11 mouse cellular contexts compared by ENCODE assay signal in the genomic region with DNA sequence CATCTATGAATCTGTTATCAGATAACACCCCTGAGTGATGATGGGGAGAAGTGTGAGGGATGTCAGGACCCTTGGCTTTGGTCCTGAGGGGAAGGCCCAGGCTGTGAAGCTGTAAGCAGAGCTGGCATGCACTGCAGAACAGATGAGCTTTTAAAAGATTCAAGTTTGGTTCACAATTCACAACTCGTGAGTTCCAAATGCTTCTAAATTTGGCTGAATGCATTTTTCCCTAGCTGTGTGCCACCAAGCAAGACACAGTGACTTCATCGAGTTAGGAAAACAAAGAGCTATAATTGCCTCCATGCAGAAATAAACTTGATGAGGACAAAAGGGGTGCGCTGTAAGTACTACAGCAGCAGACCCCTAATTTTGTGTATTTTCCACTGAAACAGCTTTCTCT. TPM values are rescaled to one million over a fixed set of nuclear protein-coding genes. Genes with fewer than 3 reads are reported as not detected.
DNase-seq lines count a peak whose midpoint lies in the region; ATAC-seq lines count a peak whose summit lies in the region.
"Had no signal": no experiment of that assay in that cellular context is flagged by ENCODE, and none has a peak within 500 bp of the region (broad histone marks: within the 10 kb centered on the region; RNA-seq: fewer than 3 reads in every experiment).

No protein-coding gene starts in this region.

- no peaks in the 10 kb centered on the region for H3K9me3 ChIP-seq in forebrain, embryonic 15.5 days
- H3K9me3 ChIP-seq in forebrain, embryonic 12.5 days = no peaks in the 10 kb centered on the region
- no peaks in the 10 kb centered on the region for H3K9me3 ChIP-seq in liver, embryonic 12.5 days (replicated peaks)
- H3K9me3 ChIP-seq: limb, embryonic 13.5 days had no signal

- peak overlapping the region; percentile 59 for H3K27ac ChIP-seq in forebrain, embryonic 15.5 days (replicated peaks)
- H3K27ac ChIP-seq in forebrain, embryonic 12.5 days = no peak overlapping the region
- H3K27ac ChIP-seq in liver, embryonic 12.5 days = no peak overlapping the region
- H3K27ac ChIP-seq: limb, embryonic 13.5 days had no signal

- no peaks in the 10 kb centered on the region for H3K36me3 ChIP-seq in forebrain, embryonic 15.5 days
- no peaks in the 10 kb centered on the region for H3K36me3 ChIP-seq in forebrain, embryonic 12.5 days (replicated peaks)
- H3K36me3 ChIP-seq in liver, embryonic 12.5 days = no peaks in the 10 kb centered on the region
- H3K36me3 ChIP-seq: limb, embryonic 13.5 days had no signal

- DNase-seq in brain, adult 2 months (ENCODE audit: low read depth, low spot score) = peak; percentile 89
- DNase-seq in layer of hippocampus, adult 11-12 months (ENCODE audit: low spot score) = peak; percentile 10
- peak; percentile 32 to 75 for DNase-seq in left cerebral cortex, postnatal 25 days (ENCODE audit: low spot score in 2 of 2)
- DNase-seq in urinary bladder, adult 18-20 months (ENCODE audit: low spot score in 2 of 2) = no peak
- DNase-seq: cerebellum, adult 8-10 months; lung, adult 2 months had no signal

- ATAC-seq in forebrain, embryonic 15.5 days (replicated peaks) = peak; percentile 96
- ATAC-seq in forebrain, embryonic 12.5 days (ENCODE audit: low FRiP score) = no peak
- no peak for ATAC-seq in inflammation-experienced regulatory T-cells, adult 6 months
- no peak for ATAC-seq in liver, embryonic 12.5 days

- H3K4me3 ChIP-seq in forebrain, embryonic 15.5 days = no peak overlapping the region
- H3K4me3 ChIP-seq in forebrain, embryonic 12.5 days (replicated peaks) = no peak overlapping the region
- no peak overlapping the region for H3K4me3 ChIP-seq in liver, embryonic 12.5 days
- H3K4me3 ChIP-seq: limb, embryonic 13.5 days had no signal

- no peak overlapping the region for H3K9ac ChIP-seq in forebrain, embryonic 15.5 days (replicated peaks)
- no peak overlapping the region for H3K9ac ChIP-seq in forebrain, embryonic 12.5 days
- no peak overlapping the region for H3K9ac ChIP-seq in liver, embryonic 12.5 days
- H3K9ac ChIP-seq: limb, embryonic 13.5 days had no signal

- intact Hi-C loops in left cerebral cortex, postnatal 25 days (cut with DNase I) = no loop called here

- no peaks in the 10 kb centered on the region for H3K27me3 ChIP-seq in forebrain, embryonic 15.5 days
- no peaks in the 10 kb centered on the region for H3K27me3 ChIP-seq in forebrain, embryonic 12.5 days
- no peaks in the 10 kb centered on the region for H3K27me3 ChIP-seq in liver, embryonic 12.5 days (replicated peaks)
- H3K27me3 ChIP-seq: limb, embryonic 13.5 days had no signal

- peaks cover 17% of the 10 kb centered on the region for H3K4me1 ChIP-seq in forebrain, embryonic 15.5 days
- 0 out of 2 replicates have a peak, but pooled peaks cover 2% of the 10 kb centered on the region for H3K4me1 ChIP-seq in forebrain, embryonic 12.5 days
- no peaks in the 10 kb centered on the region for H3K4me1 ChIP-seq in liver, embryonic 12.5 days
- H3K4me1 ChIP-seq: limb, embryonic 13.5 days had no signal

- no peak overlapping the region for H3K4me2 ChIP-seq in forebrain, embryonic 15.5 days (replicated peaks)
- H3K4me2 ChIP-seq in forebrain, embryonic 12.5 days = no peak overlapping the region
- H3K4me2 ChIP-seq in liver, embryonic 12.5 days = no peak overlapping the region
- H3K4me2 ChIP-seq: limb, embryonic 13.5 days had no signal

- whole genome bisulfite sequencing in forebrain, embryonic 15.5 days = 13% methylated on average over 3 of the region's 3 CpGs
- WGBS in forebrain, embryonic 12.5 days = 49% methylated on average over 3 of the region's 3 CpGs
- WGBS in liver, embryonic 12.5 days (ENCODE audit: insufficient replicate concordance) = 64% methylated on average over 3 of the region's 3 CpGs

RNA-seq across cellular contexts. Expression of a gene that starts 48.2 kb away (rescaled TPM):
- polyA plus RNA-seq in forebrain, embryonic 15.5 days (2015; fragmentation: Nextera tagmentation; extraction: Ambion mirVana) = 49.0 and 53.0 TPM in 2 replicates
- polyA plus RNA-seq in forebrain, embryonic 12.5 days (2016; fragmentation: Nextera tagmentation; extraction: Ambion mirVana) = 14.0 and 14.9 TPM in 2 replicates
- 10 to 100 TPM; 42.9 to 52.5 TPM for total RNA-seq in left cerebral cortex, postnatal 25 days (2021)
- not detected for polyA plus RNA-seq in inflammation-experienced regulatory T-cells, adult 6 months (2017; shearing (Covaris generic))
- 0.46 and 0.79 TPM in 2 replicates for polyA plus RNA-seq in liver, embryonic 12.5 days (2016; fragmentation: Nextera tagmentation; extraction: Ambion mirVana)

Comparison
In these comparisons a context has a peak if more than half of its experiments do, and no peak if none do; other contexts are left out.
1. DNase-seq: peak in brain, adult 2 months (single experiment), layer of hippocampus, adult 11-12 months (single experiment) and left cerebral cortex, postnatal 25 days (2 of 2); none in urinary bladder, adult 18-20 months (0 of 2).